Mouse (Mus musculus) frontal cortex, adult (tissue): ENCODE measurements around the gene Fam43b.
"Not testable (repeated sequence)": the region's sequence is repeated elsewhere in the genome, so short reads cannot be mapped to it uniquely, and the experiment has no call there.

Experiments
- ATAC-seq: cut with Nextera tagmentation; 2 replicates; pipeline ENCODE4 v1.9.2; 2017; ENCODE audit warnings: mild to moderate bottlenecking, moderate library complexity, mixed read lengths; ENCODE audit not compliant: low TSS enrichment

Gene Fam43b

GRCm38 (mm10) chr4:138395971-138396645 is at the start of gene Fam43b:
Fam43b (minus strand) TSS chr4:138396528.
- ATAC-seq: peak; percentile 86

- ATAC-seq: no peak
Measured at GRCm38 (mm10) chr4:138444941-138445340, 48.6 kb upstream of the Fam43b start.

- no peak for ATAC-seq
Measured at GRCm38 (mm10) chr4:138440062-138440461, 43.7 kb upstream of the Fam43b start.

- ATAC-seq: peak; percentile 93
Measured at GRCm38 (mm10) chr4:138434347-138435316, 38.3 kb upstream of the Fam43b start, which contains the start of gene Mul1. Mul1 (plus strand) TSS chr4:138434671.

GRCm38 (mm10) chr4:138431340-138431739 is 35.0 kb upstream of the Fam43b start:
- no peak for ATAC-seq

- no peak for ATAC-seq
Measured at GRCm38 (mm10) chr4:138429778-138430177, 33.5 kb upstream of the Fam43b start.

- ATAC-seq: peak; percentile 88; the same call in 1 of the 2 replicates
Measured at GRCm38 (mm10) chr4:138426778-138427705, 30.7 kb upstream of the Fam43b start.

- not testable (repeated sequence) for ATAC-seq
Measured at GRCm38 (mm10) chr4:138425604-138426003, 29.3 kb upstream of the Fam43b start.

DNA sequence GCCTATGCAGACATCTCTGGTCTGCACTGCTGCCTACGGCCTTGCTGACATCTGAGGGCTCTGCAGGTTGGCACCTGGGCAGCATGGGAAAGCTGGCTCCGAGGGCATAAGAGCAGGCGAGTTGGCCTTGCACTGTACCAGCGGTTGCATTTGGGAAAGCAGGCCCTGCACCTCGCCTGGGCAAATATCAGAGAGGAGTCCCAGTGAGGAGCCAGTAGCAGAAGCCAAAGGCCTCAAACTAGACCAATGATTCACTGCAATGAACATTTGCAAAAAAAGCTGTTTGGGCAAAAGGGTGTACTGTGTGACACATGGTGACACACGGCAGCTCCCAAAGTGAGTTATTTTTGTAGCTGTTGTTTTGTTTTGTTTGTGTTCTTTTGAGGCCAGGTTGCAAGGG is 28.7 kb upstream of the Fam43b start:
- no peak for ATAC-seq

GRCm38 (mm10) chr4:138418340-138418957 is 22.1 kb upstream of the Fam43b start:
- ATAC-seq: no peak

GRCm38 (mm10) chr4:138417882-138418281 is 21.6 kb upstream of the Fam43b start:
- no peak for ATAC-seq

DNA sequence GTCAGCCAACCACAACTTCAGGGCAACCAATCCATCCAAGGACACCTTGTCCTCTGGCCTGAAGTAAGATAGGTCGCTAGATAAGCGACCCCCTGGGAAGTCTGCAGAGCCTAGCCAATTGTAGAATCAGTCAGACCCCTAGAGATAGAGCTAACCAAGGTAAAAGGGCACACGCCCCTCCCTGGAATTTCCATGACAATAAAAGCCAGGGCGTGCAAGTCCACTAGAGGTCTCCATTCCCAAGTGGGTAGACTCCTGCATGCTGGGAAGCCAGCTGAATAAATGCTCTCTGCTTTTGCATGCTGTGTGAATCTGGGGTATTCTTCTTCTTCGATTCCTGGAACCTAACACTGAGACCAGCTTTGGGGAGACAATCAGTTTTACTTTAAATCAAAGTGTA is 20.1 kb upstream of the Fam43b start:
- ATAC-seq: no peak

- ATAC-seq: peak; percentile 57
Measured at GRCm38 (mm10) chr4:138415991-138416390, 19.7 kb upstream of the Fam43b start.

- peak; percentile 93 for ATAC-seq
Measured at GRCm38 (mm10) chr4:138414725-138415124, 18.4 kb upstream of the Fam43b start.

- no peak for ATAC-seq
Measured at GRCm38 (mm10) chr4:138411504-138412121, 15.3 kb upstream of the Fam43b start.

- ATAC-seq: no peak
Measured at GRCm38 (mm10) chr4:138411011-138411410, 14.7 kb upstream of the Fam43b start.

DNA sequence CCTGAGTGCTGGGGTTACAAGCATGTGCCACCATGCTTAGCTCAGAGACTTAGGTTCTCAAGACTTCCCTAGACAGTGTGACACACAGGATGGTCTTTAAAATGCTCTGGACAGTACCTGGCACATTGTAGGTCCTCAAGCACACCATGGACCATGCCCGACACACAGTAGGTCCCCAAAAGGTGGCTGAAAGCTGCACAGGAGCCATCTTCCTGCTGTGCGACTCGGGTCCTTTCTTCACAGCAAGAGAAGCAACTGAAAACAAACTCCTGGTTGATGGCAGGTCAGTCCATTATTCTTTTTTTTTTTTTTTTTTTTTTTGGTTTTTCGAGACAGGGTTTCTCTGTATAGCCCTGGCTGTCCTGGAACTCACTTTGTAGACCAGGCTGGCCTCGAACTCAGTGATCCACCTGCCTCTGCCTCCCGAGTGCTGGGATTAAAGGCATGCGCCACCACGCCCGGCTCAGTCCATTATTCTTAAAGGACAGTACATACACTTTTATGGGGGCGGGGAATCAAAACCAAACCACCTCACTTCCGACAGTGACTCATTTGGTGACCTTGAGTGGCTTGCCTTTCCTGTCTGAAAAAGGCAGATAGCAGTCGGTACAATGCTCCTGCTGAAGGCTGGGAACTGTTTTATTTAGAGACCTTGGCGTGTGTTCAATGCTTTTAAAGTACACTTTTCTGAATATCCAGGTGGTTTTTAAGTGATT is 11.3 kb upstream of the Fam43b start:
- ATAC-seq: no peak

- ATAC-seq: no peak; the same call in 1 of the 2 replicates
Measured at GRCm38 (mm10) chr4:138404806-138405205, 8.5 kb upstream of the Fam43b start.

GRCm38 (mm10) chr4:138396711-138397110 is 383 bp upstream of the Fam43b start:
- ATAC-seq: peak; percentile 13
